In genomic region chr11:45918018-45918417, GRCm38 (mm10) we compare ENCODE assay signal across 17 mouse cellular contexts.
"Had no signal": no experiment of that assay in that cellular context is flagged by ENCODE, and none has a peak within 500 bp of the region (broad histone marks: within the 10 kb centered on the region; RNA-seq: fewer than 3 reads in every experiment).

No protein-coding gene starts in this region.

- H3K9me3 ChIP-seq: midbrain, embryonic 10.5 days; midbrain, embryonic 12.5 days; neural tube, embryonic 13.5 days; neural tube, embryonic 15.5 days had no signal

- H3K4me2 ChIP-seq: lung, embryonic 14.5 days; midbrain, embryonic 12.5 days; neural tube, embryonic 13.5 days; neural tube, embryonic 15.5 days had no signal

- H3K27me3 ChIP-seq: midbrain, embryonic 12.5 days; neural tube, embryonic 13.5 days; neural tube, embryonic 15.5 days had no signal

- H3K4me3 ChIP-seq: midbrain, embryonic 10.5 days; midbrain, embryonic 12.5 days; neural tube, embryonic 13.5 days; neural tube, embryonic 15.5 days had no signal

- DNase-seq: lung, adult 18-20 months; lung, embryonic 14.5 days; lung, postnatal 10 days; lung, postnatal 4 days; midbrain, embryonic 14.5 days; retina, postnatal 1 day; right cerebral cortex, adult 18-20 months; right cerebral cortex, postnatal 25 days; right cerebral cortex, postnatal 4 days; spleen, adult 18-20 months; thymus, adult 18-20 months; thymus, postnatal 14 days; thymus, postnatal 36 days had no signal

- H3K9ac ChIP-seq: lung, embryonic 14.5 days; midbrain, embryonic 12.5 days; neural tube, embryonic 13.5 days; neural tube, embryonic 15.5 days had no signal

- H3K27ac ChIP-seq: midbrain, embryonic 10.5 days; midbrain, embryonic 12.5 days; neural tube, embryonic 13.5 days; neural tube, embryonic 15.5 days had no signal

- H3K36me3 ChIP-seq: midbrain, embryonic 10.5 days; midbrain, embryonic 12.5 days; neural tube, embryonic 13.5 days; neural tube, embryonic 15.5 days had no signal
